Mouse (Mus musculus) right cerebral cortex, postnatal 25 days (tissue): ENCODE results near the gene Slbp.

Source experiments
- DNase-seq: peaks from one replicate; pipeline ENCODE4 v3.0.0; 2022

Slbp gene

GRCm38 (mm10) chr5:33678244-33678643 is 25.9 kb upstream of the Slbp start:
- no peak for DNase-seq

DNA sequence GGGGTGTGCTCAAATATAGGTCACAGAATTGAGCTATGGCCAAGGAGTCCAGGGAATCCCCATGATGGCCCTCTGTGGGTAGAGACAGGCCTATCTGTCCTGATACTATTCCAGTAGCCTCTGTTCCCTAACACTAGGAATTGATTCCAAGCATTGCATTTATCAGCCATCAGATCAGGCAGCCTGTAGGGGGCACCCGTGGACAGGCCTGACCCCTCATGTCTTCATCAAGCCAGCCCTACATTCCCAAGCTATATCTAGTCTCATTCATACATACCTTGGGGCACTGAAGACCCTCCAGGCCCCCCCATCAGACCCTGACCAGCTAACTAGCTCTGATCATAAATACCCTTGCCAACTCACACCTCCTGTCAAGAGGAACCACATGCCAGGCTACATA is 23.6 kb upstream of the Slbp start:
- DNase-seq = no peak

DNA sequence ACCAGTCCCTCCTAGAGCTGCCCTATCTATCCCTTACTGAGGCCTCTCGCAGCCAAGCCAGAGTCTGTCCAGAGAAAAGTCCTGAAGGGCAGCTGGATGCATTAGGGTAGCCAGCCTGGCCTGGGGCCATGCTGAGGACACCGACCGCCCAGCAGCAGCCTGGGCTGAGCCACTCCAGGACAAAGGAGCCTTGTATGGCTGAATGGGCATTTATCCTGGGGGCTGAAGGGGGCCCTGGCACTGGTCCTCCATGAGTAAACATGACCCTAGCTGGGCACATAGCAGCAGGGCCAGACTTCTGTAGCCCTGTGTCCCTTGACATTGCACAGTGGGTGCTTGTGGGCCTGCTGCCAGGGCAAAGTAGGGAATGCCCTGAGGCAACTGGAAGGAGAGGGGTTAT is 22.1 kb upstream of the Slbp start:
- DNase-seq = no peak

GRCm38 (mm10) chr5:33671659-33672058 is 19.3 kb upstream of the Slbp start:
- no peak for DNase-seq

DNA sequence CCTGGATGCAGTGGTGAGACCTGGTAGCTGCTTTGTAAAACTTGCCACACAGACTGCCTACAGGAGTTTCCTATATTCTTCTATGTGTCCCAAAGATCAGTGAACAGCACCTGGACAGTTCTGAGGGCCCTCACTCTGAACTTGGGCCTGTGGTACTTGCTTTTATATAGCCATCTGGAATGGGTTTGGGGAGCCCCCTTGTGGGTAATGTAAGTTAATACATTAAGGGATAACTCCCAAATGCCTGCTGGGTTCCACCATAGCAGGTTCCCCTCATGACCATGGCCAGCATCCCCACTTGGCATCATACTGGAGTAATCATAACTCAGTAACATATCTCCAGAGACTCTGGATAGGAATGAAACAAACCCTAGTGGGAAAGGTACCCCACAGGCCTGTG is 15.8 kb upstream of the Slbp start:
- no peak for DNase-seq

DNA sequence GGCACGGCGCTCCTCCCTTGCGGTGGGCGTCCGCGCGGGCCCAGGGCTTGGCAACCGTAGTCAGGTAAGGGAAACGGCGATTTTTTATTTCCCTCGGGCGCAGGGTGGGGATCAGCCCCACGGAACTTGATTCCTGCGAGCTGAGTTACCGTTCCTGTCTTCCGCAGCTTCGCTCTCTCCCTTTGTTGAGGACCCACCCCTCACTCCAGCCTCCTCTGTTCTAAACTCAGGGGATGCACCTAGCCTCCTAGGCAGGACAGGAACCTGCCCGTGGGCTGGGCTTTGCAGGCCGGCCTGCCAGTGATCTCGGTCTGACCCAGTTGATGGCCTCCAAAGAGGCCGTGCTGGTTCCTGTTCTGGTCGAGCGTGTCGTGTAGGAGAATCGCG is 6.3 kb upstream of the Slbp start:
- no peak for DNase-seq

- peak; percentile 99 for DNase-seq
Observed at GRCm38 (mm10) chr5:33657787-33658663, 5.7 kb upstream of the Slbp start, which contains the start of the genes Tacc3 and Tmem129. Gene Tacc3, plus strand, starts transcription at chr5:33658128. Gene Tmem129, minus strand, starts transcription at chr5:33658416.

- no peak for DNase-seq
Observed at GRCm38 (mm10) chr5:33657251-33657786, 4.9 kb upstream of the Slbp start.

DNA sequence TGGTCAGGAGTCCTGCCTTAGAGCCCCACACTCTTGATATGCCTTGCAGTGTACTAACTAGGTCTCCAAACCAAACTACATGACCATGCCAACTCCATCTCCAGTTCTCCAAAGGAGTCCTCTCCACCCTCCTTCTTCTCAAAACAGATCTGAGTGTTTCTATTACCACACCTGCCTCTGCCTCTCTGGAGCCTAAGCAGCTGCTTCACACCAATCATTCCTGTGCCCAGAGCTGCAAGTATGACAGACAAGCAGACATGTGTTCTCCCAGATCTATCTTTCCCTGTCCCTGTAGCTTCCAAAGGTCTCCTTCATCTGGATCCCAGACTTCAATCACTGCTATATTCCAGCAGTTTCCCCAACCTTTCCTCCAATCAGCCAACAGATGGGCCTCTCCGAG is 4.4 kb upstream of the Slbp start:
- no peak for DNase-seq

DNA sequence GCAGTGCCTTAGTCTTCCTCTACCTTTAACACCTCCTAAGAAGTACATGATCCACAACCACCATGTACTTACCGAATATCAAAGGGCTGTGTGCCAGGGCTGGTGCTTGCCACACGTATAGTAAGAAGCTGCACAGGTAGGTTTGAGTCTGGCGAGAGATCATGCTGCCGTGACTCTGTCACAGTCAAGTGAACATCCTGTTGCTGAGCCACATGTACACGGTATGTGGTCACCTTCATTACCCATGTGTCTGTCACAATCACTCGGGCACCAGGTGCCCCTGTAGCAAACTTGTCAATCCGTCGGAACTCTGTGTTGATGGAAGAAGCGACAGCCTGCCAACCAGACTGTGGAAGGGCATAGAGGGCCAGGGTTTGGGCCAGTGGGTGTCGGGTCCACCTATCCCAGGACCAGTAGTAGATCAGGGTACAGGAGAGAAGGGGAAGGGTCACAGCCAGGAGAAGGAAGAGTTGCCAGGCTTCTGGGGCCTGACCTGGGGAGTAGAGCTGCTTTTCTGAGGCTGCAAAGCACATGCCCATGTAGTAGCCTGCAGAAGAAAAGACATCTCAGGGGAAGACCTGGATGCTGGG is 3.0 kb upstream of the Slbp start:
- DNase-seq = no peak

- no peak for DNase-seq
Observed at GRCm38 (mm10) chr5:33654424-33654823, 2.0 kb upstream of the Slbp start.

DNA sequence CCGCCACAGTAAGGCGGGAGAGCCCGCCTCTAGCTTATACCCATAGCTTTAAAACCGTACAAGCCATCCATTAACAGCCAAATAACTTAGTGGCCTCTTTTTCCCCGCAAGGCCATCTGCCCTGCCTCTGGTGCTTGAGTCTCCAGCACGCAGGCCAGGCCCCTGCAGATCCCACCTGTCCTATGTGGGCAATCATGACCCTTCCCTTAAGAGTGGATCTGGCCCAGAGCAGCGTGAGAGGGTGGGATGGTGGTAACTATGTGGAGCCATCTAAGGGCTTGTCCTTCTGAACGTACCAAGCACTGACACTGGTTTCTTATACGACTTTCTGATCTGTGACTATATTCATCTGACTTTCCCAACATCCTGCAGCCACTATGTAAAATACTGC is 404 bp upstream of the Slbp start:
- no peak for DNase-seq

GRCm38 (mm10) chr5:33651541-33651920 is 843 bp downstream of the Slbp start:
- no peak for DNase-seq

DNA sequence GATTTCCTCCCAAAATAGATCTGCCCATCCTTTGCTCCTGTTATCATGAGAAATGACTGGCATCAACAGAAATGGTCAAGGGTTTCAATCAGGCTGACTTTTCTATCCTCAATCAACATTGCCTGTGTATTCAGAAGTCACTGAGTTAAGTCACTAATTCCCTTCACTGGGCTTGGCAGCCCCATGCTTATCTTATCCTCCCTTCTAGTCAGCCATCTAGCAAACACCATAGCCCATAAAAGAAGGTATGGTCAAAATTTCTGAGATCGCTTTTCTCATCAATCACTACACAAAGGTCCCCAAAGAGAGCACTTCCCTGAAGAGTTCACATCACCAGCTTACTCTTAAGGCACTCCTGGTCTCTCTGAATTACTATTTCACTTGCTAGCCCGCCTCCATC is 1.4 kb downstream of the Slbp start:
- DNase-seq = no peak

DNA sequence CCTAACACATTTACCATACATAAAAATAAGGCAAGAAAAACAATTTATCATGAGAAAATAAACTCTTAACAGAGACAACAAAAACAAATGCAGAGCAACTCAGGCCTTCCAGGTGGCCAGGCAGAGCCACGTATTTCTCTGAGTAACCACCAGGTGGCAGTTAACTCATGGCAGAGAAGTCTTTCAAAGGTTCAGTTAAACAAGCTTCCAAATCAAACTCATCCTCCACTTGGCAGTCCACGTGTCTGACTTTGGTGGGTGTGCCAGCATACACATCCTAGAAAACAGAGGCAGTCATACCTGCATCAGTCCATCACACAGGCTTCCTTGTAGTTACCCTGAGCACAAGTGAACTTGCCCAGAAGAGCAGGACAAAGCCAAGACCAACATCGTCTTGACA is 11.7 kb downstream of the Slbp start:
- DNase-seq = no peak

- DNase-seq = no peak
Observed at GRCm38 (mm10) chr5:33638826-33639225, 13.5 kb downstream of the Slbp start.

DNA sequence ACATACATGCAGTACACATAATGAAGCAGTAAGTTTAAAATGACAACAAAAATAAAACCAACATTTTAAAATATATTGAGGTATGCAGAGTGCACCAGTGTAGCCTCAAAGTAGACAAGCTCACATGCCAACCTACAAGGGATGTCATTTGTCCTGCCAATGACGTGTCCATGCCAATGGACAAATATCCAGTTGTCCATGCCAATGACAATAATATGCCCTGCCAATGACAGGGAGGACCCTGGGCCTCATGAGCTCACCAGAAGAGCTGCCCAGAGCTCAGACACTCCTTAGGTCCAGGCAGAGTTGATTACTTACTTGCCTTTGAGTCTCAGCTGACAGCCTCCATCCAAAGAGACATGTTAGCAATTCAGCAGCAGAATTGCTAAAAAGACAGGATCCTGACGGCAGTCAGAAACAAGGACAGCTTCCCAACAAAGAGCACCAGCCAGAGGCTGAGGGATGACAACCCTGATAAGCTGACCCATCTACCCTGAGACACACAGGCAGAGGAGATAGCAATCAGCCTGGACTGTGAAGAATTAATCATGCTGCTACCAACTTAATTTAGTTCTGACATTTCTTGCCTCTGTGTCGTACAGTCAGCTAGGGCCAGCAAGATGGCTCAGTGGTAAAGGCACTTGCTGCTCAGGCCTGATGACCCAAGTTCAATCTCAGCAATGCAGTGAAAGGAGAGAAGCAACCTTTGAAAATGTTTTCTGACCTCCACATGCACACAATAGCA is 14.6 kb downstream of the Slbp start:
- no peak for DNase-seq

DNA sequence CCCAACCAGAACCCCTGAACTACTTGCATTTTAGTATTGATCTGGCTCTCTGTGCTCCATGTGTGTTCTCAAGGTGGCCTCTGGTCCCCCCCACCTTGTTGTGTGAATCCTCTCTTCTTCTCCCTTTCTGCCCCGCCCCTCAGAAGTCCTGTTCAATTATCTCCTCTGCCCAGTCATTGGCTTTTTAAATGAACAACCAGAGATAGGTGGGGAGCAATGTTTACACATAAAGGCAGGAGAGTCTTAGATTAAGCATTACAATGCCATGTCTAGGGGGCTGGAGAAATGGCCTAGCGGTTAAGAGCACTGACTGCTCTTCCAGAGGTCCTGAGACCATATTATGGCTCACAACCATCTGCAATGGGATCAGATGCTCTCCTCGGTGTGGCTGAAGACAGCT is 17.0 kb downstream of the Slbp start:
- no peak for DNase-seq

GRCm38 (mm10) chr5:33632526-33632925 is 19.8 kb downstream of the Slbp start:
- no peak for DNase-seq

GRCm38 (mm10) chr5:33630615-33631014 is 21.8 kb downstream of the Slbp start:
- no peak for DNase-seq

GRCm38 (mm10) chr5:33630061-33630460 is 22.3 kb downstream of the Slbp start:
- DNase-seq = no peak

- DNase-seq = peak; percentile 100
Observed at GRCm38 (mm10) chr5:33629301-33629987, 22.9 kb downstream of the Slbp start, which contains the start of the genes Fam53a and Gm9903. Gene Fam53a, minus strand, starts transcription at chr5:33629635. Gene Gm9903, plus strand, starts transcription at chr5:33629925.

DNA sequence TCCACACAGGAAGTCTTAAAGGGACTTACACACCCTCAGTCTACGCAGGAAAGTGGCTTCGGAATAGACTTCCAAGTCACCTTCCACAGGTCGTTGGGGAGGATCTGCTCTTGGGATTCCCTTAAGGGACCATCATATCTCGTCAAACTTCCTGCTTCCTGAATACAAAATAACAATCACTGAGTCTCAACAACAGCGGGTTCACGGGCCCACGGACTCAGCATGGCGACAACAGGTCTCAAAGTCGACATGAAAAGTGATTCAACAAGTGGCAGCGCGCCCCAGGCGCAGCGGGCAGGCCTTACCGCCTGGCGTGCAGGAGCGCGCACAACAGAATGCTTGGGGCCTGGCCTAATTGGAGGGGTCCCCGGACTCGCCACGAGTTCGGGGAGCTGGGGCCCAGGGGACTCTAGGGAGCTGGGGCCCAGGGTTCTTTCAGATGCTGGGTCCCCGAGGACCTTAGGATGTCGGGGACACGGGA is 23.5 kb downstream of the Slbp start:
- DNase-seq = no peak
